Mouse (Mus musculus) ES-E14 (cell line): Measurements from ENCODE around the gene Ddx58.

Experiments used
- CHD2 ChIP-seq: IDR thresholded peaks from 2 replicates; pipeline ENCODE4 v1.6.1; 2014; ENCODE audit warnings: mild to moderate bottlenecking, low read depth, low read length, inconsistent platforms
- HCFC1 ChIP-seq: IDR thresholded peaks from 2 replicates; pipeline ENCODE4 v1.6.1; 2012; ENCODE audit warnings: low read length, inconsistent platforms, borderline replicate concordance; ENCODE audit not compliant: insufficient read depth
- MAFK ChIP-seq: IDR thresholded peaks from 2 replicates; pipeline ENCODE4 v1.6.1; 2014; ENCODE audit warnings: mild to moderate bottlenecking, low read depth, low read length, inconsistent platforms; ENCODE audit not compliant: insufficient read depth
- ZC3H11A ChIP-seq: IDR thresholded peaks from 2 replicates; pipeline ENCODE4 v1.6.1; 2012; ENCODE audit warnings: low read depth, mild to moderate bottlenecking, inconsistent platforms, low read length, borderline replicate concordance

GRCm38 (mm10) chr4:40212177-40212576 is 27.5 kb downstream of the Ddx58 start:
- TF ChIP-seq ZC3H11A = no peak
- TF ChIP-seq HCFC1 = no peak
- no peak for TF ChIP-seq MAFK
- TF ChIP-seq CHD2 = no peak
